Mouse (Mus musculus) erythroid progenitor cell, adult 5-6 weeks (primary cell): ENCODE results near the gene Gm5565. TPM values are rescaled to one million over a fixed set of nuclear protein-coding genes. Genes with fewer than 3 reads are reported as not detected.

Experiments used
- total RNA-seq, 2 experiments: library from RNA; stranded (forward) in 1 of 2; stranded (reverse) in 1 of 2; fragments of 150-400 nt in 1 of 2; fragments of 186-747, 209-891 nt in 1 of 2; gene quantifications; 2 replicates each; pipeline versions ENCODE4 v1.2.3 to v1.2.4; 2015 to 2017; ENCODE audit warnings: low replicate concordance in 2 of 2

Gene Gm5565
- total RNA-seq, 2 experiments from 2014 or later: not detected

Other genes starting within 250 kb of the Gm5565 start
- gene Cyp3a25, start 150.9 kb downstream of the Gm5565 start, total RNA-seq (2015; ENCODE audit: low replicate concordance): not detected in 2 replicates
- not detected in 2 replicates for gene Cyp3a25, start 150.9 kb downstream of the Gm5565 start, total RNA-seq (2017; ENCODE audit: low replicate concordance)
- gene Cyp3a59, start 81.3 kb downstream of the Gm5565 start, total RNA-seq (2015; ENCODE audit: low replicate concordance): not detected in 2 replicates
- not detected in 2 replicates for gene Cyp3a59, start 81.3 kb downstream of the Gm5565 start, total RNA-seq (2017; ENCODE audit: low replicate concordance)
- not detected in 2 replicates for gene Gm6309, start 10.2 kb upstream of the Gm5565 start, total RNA-seq (2015; ENCODE audit: low replicate concordance)
- not detected in 2 replicates for gene Gm6309, start 10.2 kb upstream of the Gm5565 start, total RNA-seq (2017; ENCODE audit: low replicate concordance)
- not detected in 2 replicates for gene 1700001J03Rik, start 24.8 kb upstream of the Gm5565 start, total RNA-seq (2015; ENCODE audit: low replicate concordance)
- gene 1700001J03Rik, start 24.8 kb upstream of the Gm5565 start, total RNA-seq (2017; ENCODE audit: low replicate concordance): not detected in 2 replicates
- gene Rnf6, start 61.0 kb upstream of the Gm5565 start, total RNA-seq (2015; ENCODE audit: low replicate concordance): 23.4 and 24.3 TPM in 2 replicates
- gene Rnf6, start 61.0 kb upstream of the Gm5565 start, total RNA-seq (2017; ENCODE audit: low replicate concordance): 25.0 and 58.8 TPM in 2 replicates
- 74.2 and 103 TPM in 2 replicates for gene Cdk8, start 70.7 kb upstream of the Gm5565 start, total RNA-seq (2015; ENCODE audit: low replicate concordance)
- gene Cdk8, start 70.7 kb upstream of the Gm5565 start, total RNA-seq (2017; ENCODE audit: low replicate concordance): 72.0 and 97.0 TPM in 2 replicates
- gene Wasf3, start 224.4 kb upstream of the Gm5565 start, total RNA-seq (2015; ENCODE audit: low replicate concordance): not detected in 2 replicates
- not detected in 2 replicates for gene Wasf3, start 224.4 kb upstream of the Gm5565 start, total RNA-seq (2017; ENCODE audit: low replicate concordance)